Mouse (Mus musculus): Measurements from ENCODE around the gene Entpd2. TPM values are rescaled to one million over a fixed set of nuclear protein-coding genes. Genes with fewer than 3 reads are reported as not detected.

Gene Entpd2
- total RNA-seq, 2 experiments from 2014 or later = 14.5 to 15.4 TPM

GRCm38 (mm10) chr2:25427256-25427655 is 31.6 kb downstream of the Entpd2 start:
- intact Hi-C loops (cut with DNase I) = loop anchor here (1.0 to 5.0 kb wide), 3 partner anchors 24 to 70 kb away; no protein-coding TSS in a partner anchor
- no peak for DNase-seq

GRCm38 (mm10) chr2:25428442-25429236 is 33.0 kb downstream of the Entpd2 start, which contains the start of gene Abca2:
TSS of gene Abca2 (plus strand) at chr2:25428703.
- intact Hi-C loops (cut with DNase I) = loop anchor here (2.0 to 5.0 kb wide), 2 partner anchors 69 to 96 kb away; partner anchors contain the start of gene Man1b1

GRCm38 (mm10) chr2:25429435-25430180 is 33.9 kb downstream of the Entpd2 start:
- no peak for DNase-seq

More at GRCm38 (mm10) chr2:25428442-25429236, 33.0 kb downstream of the Entpd2 start, which contains the start of gene Abca2:
- peak; percentile 93 to 94 for DNase-seq

GRCm38 (mm10) chr2:25430395-25431233 is 34.9 kb downstream of the Entpd2 start:
- intact Hi-C loops (cut with DNase I) = loop anchor here (2.0 kb wide), 1 partner anchor 30 kb away; the partner anchor contains the start of gene Paxx
- no peak for DNase-seq

More at GRCm38 (mm10) chr2:25429435-25430180, 33.9 kb downstream of the Entpd2 start:
- intact Hi-C loops (cut with DNase I) = loop anchor here (2.0 to 5.0 kb wide), 3 partner anchors 31 to 97 kb away; partner anchors contain the start of genes Man1b1 and Paxx

GRCm38 (mm10) chr2:25431308-25431855 is 35.7 kb downstream of the Entpd2 start:
- intact Hi-C loops (cut with DNase I) = loop anchor here (2.0 kb wide), 1 partner anchor 29 kb away; the partner anchor contains the start of gene Paxx
- DNase-seq = no peak

GRCm38 (mm10) chr2:25432326-25433098 is 36.8 kb downstream of the Entpd2 start:
- DNase-seq = no peak
- intact Hi-C loops (cut with DNase I) = no loop called here

GRCm38 (mm10) chr2:25433101-25433500 is 37.4 kb downstream of the Entpd2 start:
- intact Hi-C loops (cut with DNase I) = no loop called here
- DNase-seq = no peak

- intact Hi-C loops (cut with DNase I) = no loop called here
- DNase-seq = no peak
Observed at GRCm38 (mm10) chr2:25434292-25434691, 38.6 kb downstream of the Entpd2 start.

GRCm38 (mm10) chr2:25436286-25436820 is 40.7 kb downstream of the Entpd2 start:
- DNase-seq = no peak
- intact Hi-C loops (cut with DNase I) = no loop called here

GRCm38 (mm10) chr2:25441067-25441466 is 45.4 kb downstream of the Entpd2 start:
- intact Hi-C loops (cut with DNase I) = no loop called here
- no peak for DNase-seq

GRCm38 (mm10) chr2:25442682-25443081 is 47.0 kb downstream of the Entpd2 start:
- no peak for DNase-seq

More at GRCm38 (mm10) chr2:25442682-25443081, 47.0 kb downstream of the Entpd2 start:
- intact Hi-C loops (cut with DNase I) = no loop called here

Small RNA genes lying within 50 kb of the gene (microRNA-seq; reads per million reads assigned to microRNA genes)
- gene Mir3087 (ENCODE audit: borderline number of aligned reads in 2 of 2) = 0.67 to 2.2 reads per million in 2 experiments

Other genes starting within 250 kb of the Entpd2 start
- gene Nrarp, start 215.1 kb upstream of the Entpd2 start, total RNA-seq (2021) = 10 to 100 TPM in 1 of 2 experiments, 1 to 10 TPM in 1; 9.7 to 12.0 TPM
- 1 to 10 TPM; 4.0 to 5.2 TPM for gene Tor4a, start 199.0 kb upstream of the Entpd2 start, total RNA-seq (2021)
- gene Nelfb, start 184.4 kb upstream of the Entpd2 start, total RNA-seq (2021) = 10 to 100 TPM; 38.7 to 39.9 TPM
- gene Stpg3, start 181.2 kb upstream of the Entpd2 start, total RNA-seq (2021) = not detected
- not detected for gene Fam166a, start 177.1 kb upstream of the Entpd2 start, total RNA-seq (2021)
- 100 to 1,000 TPM; 240 to 254 TPM for gene Tubb4b, start 171.2 kb upstream of the Entpd2 start, total RNA-seq (2021)
- not detected for gene Slc34a3, start 161.5 kb upstream of the Entpd2 start, total RNA-seq (2021)
- gene Rnf224, start 159.1 kb upstream of the Entpd2 start, total RNA-seq (2021) = not detected
- under 1 TPM; 0.27 to 0.44 TPM for gene Rnf208, start 153.6 kb upstream of the Entpd2 start, total RNA-seq (2021)
- gene Cysrt1, start 153.4 kb upstream of the Entpd2 start, total RNA-seq (2021) = not detected
- 1 to 10 TPM; 1.2 to 2.2 TPM for gene AL732309.1, start 149.0 kb upstream of the Entpd2 start, total RNA-seq (2021)
- 10 to 100 TPM; 13.4 to 15.1 TPM for gene Tmem203, start 140.4 kb upstream of the Entpd2 start, total RNA-seq (2021)
- gene Tprn, start 133.3 kb upstream of the Entpd2 start, total RNA-seq (2021) = 1 to 10 TPM; 4.8 to 8.6 TPM
- gene Ssna1, start 123.4 kb upstream of the Entpd2 start, total RNA-seq (2021) = 10 to 100 TPM; 37.4 to 44.0 TPM
- gene Anapc2, start 123.4 kb upstream of the Entpd2 start, total RNA-seq (2021) = 10 to 100 TPM; 38.6 to 39.1 TPM
- gene Tmem210, start 107.7 kb upstream of the Entpd2 start, total RNA-seq (2021) = not detected
- gene Lrrc26, start 106.0 kb upstream of the Entpd2 start, total RNA-seq (2021) = not detected
- gene Grin1, start 76.7 kb upstream of the Entpd2 start, total RNA-seq (2021) = not detected
- 10 to 100 TPM; 21.9 to 23.2 TPM for gene Man1b1, start 63.5 kb upstream of the Entpd2 start, total RNA-seq (2021)
- 1 to 10 TPM; 3.4 to 3.7 TPM for gene Dpp7, start 39.5 kb upstream of the Entpd2 start, total RNA-seq (2021)
- 1 to 10 TPM; 6.7 to 8.6 TPM for gene Uap1l1, start 30.2 kb upstream of the Entpd2 start, total RNA-seq (2021)
- gene Sapcd2, start 23.6 kb upstream of the Entpd2 start, total RNA-seq (2021) = under 1 TPM; 0.46 to 0.56 TPM
- 10 to 100 TPM; 27.3 to 27.8 TPM for gene Npdc1, start 3.5 kb downstream of the Entpd2 start, total RNA-seq (2021)
- under 1 TPM; 0.27 to 0.36 TPM for gene Fut7, start 27.4 kb downstream of the Entpd2 start, total RNA-seq (2021)
- gene Abca2, start 32.8 kb downstream of the Entpd2 start, total RNA-seq (2021) = 10 to 100 TPM; 35.5 to 39.9 TPM
- 1 to 10 TPM; 1.2 to 1.6 TPM for gene Clic3, start 61.0 kb downstream of the Entpd2 start, total RNA-seq (2021)
- gene Paxx, start 65.2 kb downstream of the Entpd2 start, total RNA-seq (2021) = 10 to 100 TPM; 23.0 to 23.4 TPM
- gene Ptgds, start 74.2 kb downstream of the Entpd2 start, total RNA-seq (2021) = 100 to 1,000 TPM; 189 to 202 TPM
- not detected for gene Lcn12, start 98.0 kb downstream of the Entpd2 start, total RNA-seq (2021)
- gene Fbxw5, start 104.9 kb downstream of the Entpd2 start, total RNA-seq (2021) = 10 to 100 TPM; 82.7 to 92.8 TPM
- gene C8g, start 105.8 kb downstream of the Entpd2 start, total RNA-seq (2021) = 1 to 10 TPM; 1.5 to 1.6 TPM
- gene Traf2, start 151.1 kb downstream of the Entpd2 start, total RNA-seq (2021) = 10 to 100 TPM; 14.3 to 14.6 TPM
- gene Edf1, start 162.0 kb downstream of the Entpd2 start, total RNA-seq (2021) = 100 to 1,000 TPM; 215 to 227 TPM
- 1 to 10 TPM in 1 of 2 experiments, under 1 TPM in 1; 0.65 to 2.5 TPM for gene Mamdc4, start 179.0 kb downstream of the Entpd2 start, total RNA-seq (2021)
- gene Phpt1, start 179.3 kb downstream of the Entpd2 start, total RNA-seq (2021) = 10 to 100 TPM; 64.1 to 67.4 TPM
- gene Ajm1, start 185.9 kb downstream of the Entpd2 start, total RNA-seq (2021) = under 1 TPM; 0.08 TPM
- 10 to 100 TPM; 60.9 to 62.5 TPM for gene Rabl6, start 212.6 kb downstream of the Entpd2 start, total RNA-seq (2021)
- gene Ccdc183, start 221.8 kb downstream of the Entpd2 start, total RNA-seq (2021) = not detected
- 10 to 100 TPM; 24.1 to 29.5 TPM for gene Tmem141, start 226.1 kb downstream of the Entpd2 start, total RNA-seq (2021)
- gene Fcna, start 232.2 kb downstream of the Entpd2 start, total RNA-seq (2021) = 1 to 10 TPM; 5.2 to 7.5 TPM

Data from heart, postnatal 36 days (tissue).